Mouse (Mus musculus) kidney, postnatal 36 days (tissue): ENCODE results near the gene Mpig6b.

Experiments
- DNase-seq, 2 experiments: peaks; one replicate each; pipeline ENCODE4 v3.0.0; 2021 to 2022; ENCODE audit warnings: mixed read lengths in 2 of 2

Gene Mpig6b

DNA sequence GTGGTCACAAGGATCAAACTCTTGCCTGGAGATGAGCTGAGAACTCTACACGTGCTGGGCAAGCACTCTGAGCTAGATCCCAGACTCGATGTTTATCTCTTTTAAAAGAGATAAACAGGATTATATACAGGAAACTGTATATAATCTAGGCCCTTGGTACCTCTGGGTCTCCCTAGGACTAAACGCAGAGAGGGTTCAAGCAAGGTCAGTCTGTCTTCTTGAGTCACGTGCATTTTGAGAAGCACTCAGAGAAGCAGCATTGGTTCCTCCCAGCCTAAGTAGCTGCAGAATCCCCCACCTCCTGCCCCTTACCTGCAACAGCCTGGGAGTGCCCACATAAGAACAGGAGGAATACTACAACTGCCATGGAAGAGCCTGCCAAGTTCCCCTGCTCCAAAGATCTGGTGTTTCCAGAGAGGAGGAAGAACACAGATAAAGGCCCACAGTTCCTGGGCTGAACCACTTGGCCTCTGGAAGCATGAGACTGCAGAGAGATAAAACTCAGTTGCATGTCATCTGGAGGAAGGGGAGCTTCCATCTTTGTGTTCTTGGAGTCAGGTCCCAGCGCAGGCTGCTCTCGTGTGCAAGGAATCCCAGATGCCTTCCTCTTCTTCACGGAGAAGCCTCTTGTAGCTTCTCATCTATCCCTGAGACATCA lies 19.4 kb upstream of the Mpig6b start, which contains the start of gene Ly6g6f:
Gene Ly6g6f, minus strand, starts transcription at position 403 of the 658 bp plus-strand sequence.
- no peak for DNase-seq

DNA sequence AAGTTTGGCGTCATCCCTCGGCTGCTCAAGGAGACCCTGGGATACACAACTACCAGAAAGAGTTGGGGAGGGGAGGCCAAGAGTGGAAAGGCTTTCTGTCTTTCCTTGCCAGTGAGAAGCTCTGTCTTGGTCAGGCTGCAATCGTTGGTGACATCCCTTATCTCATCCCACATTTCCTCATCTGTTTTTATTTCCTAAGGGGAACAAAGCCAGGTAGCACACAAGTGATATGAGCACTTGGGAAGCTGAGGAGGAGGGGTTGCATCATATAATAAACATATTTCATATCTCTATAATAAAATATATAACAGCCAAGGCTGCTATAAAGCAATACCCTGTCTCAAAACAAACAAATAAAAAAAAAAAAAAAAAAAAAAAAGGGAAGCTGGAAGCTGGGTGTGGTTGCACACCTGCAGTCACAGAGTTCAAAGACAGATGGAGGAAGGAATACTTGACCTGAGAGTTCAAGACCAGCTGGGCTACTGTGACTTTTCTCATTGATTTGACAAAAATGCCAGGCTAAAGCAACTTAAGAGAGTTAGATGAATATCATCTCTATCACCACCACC lies 18.0 kb upstream of the Mpig6b start:
- DNase-seq, result no peak

DNA sequence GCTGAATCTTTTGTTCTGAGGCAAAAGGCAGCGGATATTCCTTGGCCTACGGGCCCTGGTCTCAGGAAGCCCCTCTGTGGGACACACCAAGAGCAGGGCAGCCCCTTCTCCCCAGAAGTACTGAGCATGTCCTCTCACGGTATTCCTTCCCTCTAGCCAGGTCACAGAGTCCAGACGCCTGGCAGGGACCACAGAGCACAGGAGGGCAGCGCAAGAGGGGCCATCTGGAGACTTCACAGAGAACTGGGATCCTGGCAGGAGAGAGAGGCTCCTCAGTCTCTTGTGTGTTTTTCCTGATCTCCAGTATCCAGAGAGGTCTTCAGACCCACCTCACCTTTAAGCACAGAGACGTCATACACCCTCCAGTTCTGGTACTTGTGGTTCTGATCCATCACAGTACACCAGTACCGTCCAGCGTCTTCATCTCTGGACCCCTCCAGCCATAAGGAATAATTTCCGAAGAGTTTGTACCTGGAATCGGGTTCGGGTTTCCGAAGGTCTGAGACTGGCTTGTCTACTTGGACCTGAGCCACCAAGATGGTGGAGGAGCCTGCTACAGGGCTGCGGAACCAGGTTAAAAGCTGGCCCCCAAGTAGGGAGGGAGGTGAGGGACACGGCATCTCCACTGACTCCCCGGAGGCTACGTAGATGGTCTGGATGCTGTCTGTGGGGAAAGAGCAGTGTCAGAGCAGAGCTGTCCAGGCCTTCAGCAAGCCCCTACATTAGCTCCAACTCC lies 17.0 kb upstream of the Mpig6b start:
- DNase-seq, result no peak

DNA sequence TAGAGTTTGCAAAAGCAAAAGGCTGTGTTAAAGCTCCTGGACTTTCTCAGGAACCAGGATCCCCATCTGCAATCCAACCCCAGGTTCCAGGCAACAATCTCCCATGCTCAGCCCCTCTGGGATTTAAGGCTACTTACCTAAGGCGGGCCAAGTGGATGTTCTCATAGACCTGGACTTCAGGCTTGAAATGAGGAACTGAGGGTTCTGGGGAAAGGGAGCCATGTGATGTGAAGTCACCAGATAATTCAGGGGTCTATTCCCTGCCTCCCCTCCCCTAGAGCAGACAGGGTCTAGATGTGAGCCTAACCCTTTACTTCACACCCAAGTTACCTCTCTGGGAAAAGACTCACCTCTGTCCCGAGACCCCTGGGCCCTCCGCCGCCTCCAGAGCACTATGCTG lies 14.7 kb upstream of the Mpig6b start:
- no peak for DNase-seq

DNA sequence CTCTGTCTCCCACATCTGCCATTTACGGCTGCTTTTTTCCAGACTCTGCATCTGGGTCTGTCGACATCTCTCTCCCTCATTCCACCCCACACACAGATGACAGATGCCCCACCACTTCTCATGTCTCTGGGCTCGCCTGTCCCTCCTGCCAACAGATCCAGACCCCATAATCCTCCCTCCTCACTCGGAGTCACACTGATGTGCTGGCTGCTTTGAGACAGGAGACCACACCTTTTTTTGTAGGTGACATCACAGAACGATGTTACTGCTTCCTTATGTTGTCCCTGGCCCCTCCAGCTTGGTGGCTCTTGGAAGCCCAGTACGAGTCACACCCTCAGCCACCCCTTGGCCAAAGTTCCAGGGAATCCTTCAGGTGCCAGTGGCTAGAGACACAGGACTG lies 14.3 kb upstream of the Mpig6b start:
- no peak for DNase-seq

DNA sequence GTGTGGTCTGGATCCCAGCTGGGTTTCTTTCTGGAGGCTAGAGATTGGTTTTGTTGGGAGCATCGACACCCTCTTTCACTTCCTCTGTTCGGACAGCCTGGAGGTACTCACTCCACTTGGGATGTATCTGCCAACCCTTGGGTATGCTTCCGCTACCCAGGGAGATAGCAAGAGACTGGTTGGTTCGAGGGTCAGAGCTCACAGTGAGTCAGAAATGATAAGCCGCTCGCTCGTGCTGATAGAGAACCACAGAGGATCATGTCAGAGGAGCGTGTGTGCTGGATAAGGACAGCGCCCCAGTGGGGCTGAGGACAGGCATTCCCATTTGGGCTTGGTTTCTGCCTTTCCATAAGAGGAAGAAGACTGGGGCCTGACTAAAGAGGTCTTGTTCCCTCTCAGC lies 13.8 kb upstream of the Mpig6b start:
- no peak for DNase-seq

DNA sequence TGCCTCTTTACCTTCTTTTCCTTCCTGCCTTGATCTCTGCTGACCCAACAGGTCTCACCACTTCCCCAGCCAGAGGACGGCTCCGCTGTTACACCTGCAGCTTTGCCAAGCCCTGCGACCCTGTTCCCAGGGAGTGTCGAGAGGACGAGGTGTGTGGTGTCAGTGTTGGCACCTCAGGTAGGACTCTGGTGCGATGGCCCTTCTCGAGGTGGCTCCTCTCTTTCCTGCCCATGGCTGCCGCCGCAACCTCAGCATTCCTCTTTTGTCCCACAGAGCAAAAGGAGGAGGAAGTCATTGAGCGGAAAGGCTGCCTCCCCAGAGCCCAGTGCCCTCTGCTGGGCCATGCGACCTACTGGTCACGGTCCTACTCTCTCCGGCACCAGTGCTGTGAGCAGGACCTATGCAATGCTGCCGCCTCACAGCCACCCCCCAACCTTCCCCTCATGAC lies 11.8 kb upstream of the Mpig6b start, which contains the start of gene Ly6g6d:
Gene Ly6g6d, minus strand, starts transcription at position 280 of the 448 bp plus-strand sequence.
- DNase-seq, result peak; percentile 77 to 81

DNA sequence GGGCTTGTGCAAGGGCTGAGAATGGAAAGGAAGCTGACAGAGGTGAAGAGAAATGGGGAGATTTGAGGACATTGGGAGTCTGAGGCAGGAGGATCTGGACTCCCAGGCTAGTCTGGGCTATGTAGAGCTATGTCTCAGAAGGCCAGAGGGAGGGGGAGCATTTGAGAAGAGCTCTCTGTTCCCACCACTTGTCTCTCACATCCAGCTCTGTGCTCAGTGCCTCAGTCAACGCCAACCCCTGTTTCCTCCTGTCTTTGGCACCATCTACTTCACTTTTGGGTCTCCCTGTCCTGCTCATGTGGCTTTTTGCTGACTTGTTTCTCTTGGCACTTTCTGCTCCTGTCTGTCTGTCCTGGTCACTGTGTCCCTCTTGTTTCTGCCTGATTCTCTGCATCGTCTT lies 11.3 kb upstream of the Mpig6b start:
- DNase-seq, result no peak

DNA sequence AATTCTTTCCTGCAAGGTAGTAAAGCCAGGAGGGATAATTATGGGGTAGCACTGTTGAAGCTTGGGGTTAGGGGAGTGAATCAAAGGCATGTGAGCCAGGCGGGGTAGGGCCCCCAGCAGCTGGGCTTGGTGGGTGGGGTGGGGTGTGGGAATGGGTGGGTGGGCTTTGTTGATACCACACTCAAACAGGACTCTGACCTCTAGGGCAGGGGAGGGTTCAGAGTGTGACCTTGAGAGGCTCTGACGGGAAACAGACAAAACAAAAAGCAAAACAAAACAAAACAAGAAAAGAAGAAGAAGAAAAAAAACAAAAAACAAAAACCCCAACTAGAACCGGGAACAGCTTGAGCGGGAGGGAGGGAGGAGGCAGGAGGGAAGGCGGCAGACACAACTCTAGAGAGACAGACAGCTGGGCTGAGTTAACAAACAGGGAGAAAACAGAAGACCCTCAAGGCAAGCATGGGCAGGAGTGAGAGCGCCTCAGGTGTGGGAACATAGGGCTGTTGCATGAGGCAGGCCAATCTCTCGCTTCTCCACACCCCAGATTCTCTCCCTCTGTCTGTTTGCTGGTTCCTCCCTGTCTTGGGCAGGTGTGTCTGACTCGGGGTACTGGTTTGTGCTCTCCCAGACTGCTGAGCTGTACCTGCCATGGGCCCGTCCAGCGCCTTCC lies 10.7 kb upstream of the Mpig6b start, which contains the start of gene Ly6g6e:
Gene Ly6g6e, plus strand, starts transcription at position 396 of the 670 bp plus-strand sequence.
- no peak for DNase-seq

DNA sequence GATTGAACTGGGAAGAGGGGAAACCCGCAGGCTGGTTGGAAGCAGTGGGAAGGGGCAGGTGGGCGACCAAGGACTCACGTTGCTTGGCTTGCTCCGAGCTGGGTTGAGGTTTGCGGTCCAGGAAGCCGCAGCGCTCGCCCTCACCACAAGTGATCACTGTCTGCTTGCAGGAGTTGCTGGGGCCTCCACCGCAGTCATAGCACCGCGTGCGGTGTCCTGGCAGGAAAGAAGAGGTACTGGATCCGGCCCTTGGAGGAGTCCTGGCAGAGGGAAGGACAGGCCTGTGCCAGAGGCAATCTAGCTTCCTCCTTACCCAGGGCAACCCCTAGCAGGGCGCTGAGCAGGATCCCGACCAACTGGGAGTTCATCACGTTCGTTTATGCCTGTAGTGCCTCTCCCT lies 8.1 kb upstream of the Mpig6b start:
- no peak for DNase-seq

DNA sequence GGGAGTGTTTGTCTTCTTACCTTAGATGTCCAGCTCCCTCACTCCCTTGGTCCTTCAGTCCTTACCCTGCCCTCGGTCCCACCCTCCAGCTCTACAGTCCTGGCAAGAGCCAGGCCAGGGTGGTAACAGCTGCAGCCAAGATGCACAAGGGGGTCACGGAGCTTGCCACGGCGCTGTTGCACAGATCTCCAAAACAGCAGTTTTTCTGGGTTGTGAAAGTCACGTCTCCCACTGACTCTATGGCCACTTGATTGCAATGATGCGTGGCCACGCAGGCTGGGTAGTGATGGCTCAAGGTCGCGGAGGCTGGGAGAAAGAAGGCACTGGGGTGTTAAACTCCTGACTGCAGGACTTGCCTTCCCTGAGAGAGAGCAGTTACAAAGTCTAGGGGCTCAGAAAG lies 5.5 kb upstream of the Mpig6b start:
- DNase-seq, result no peak

DNA sequence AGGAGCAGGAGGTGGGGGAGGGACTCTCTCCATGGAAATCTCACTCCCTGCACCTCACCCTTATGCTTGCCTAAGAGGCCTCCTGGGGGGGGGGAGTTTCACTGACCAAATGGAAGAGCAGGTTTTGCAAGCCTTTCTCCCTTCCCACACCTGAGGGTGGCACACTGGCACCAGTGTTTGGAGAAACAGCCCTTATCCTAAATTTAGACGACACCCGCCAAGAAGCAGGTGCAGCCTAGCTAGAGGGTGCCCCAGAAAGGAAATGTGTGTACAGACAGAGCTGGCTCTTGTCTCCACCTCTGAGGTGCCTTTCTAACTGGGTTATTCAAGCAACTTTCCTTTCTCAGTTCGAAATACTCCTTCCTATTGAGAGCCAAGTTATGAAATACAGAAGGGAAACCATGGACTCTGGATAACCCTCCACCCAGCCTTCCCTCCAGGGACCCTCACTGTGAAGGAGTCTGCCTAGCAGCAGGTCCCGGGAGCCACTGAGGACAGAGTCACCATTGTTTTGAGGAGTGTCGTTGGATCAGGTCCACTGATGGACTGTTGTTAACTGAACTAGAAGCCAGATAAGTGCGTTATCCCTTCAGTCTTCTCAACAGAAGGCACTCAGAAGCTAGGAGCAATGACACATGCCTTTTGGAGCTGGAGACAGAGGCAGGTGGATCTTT lies 4.7 kb upstream of the Mpig6b start:
- DNase-seq, result no peak

DNA sequence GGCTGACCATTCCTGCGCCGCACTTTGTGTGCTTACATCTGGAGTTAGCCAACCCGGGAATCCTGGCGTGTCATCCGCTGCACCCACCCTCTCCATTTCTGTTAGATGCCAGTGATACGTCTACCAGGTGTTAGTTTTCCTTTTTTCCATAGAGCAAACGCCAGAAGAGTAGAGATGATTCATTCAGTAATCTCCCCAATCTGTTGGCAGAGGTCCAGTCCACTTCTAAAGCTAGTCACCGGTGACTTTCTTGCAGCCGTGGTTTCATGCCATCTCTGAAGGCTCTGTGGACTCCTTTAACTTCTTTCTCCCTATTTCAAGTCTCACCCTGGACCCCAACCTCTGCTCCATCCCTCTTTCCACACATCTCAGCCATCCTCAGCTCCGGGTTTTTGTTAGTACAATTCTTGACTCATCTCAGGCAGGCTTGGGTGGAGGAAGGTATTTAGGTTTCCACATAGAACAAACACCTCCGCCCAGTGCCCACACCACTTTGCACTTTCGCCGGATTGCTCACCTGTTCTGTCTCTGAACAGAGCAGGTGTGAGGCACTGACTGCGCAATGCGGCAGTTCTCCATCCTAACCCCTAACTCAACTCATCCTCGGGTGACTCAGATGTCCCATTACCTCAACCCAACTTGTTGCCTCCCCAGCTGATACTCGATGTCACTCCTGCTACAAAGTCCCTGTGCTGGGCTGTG lies 2.4 kb upstream of the Mpig6b start:
- no peak for DNase-seq

DNA sequence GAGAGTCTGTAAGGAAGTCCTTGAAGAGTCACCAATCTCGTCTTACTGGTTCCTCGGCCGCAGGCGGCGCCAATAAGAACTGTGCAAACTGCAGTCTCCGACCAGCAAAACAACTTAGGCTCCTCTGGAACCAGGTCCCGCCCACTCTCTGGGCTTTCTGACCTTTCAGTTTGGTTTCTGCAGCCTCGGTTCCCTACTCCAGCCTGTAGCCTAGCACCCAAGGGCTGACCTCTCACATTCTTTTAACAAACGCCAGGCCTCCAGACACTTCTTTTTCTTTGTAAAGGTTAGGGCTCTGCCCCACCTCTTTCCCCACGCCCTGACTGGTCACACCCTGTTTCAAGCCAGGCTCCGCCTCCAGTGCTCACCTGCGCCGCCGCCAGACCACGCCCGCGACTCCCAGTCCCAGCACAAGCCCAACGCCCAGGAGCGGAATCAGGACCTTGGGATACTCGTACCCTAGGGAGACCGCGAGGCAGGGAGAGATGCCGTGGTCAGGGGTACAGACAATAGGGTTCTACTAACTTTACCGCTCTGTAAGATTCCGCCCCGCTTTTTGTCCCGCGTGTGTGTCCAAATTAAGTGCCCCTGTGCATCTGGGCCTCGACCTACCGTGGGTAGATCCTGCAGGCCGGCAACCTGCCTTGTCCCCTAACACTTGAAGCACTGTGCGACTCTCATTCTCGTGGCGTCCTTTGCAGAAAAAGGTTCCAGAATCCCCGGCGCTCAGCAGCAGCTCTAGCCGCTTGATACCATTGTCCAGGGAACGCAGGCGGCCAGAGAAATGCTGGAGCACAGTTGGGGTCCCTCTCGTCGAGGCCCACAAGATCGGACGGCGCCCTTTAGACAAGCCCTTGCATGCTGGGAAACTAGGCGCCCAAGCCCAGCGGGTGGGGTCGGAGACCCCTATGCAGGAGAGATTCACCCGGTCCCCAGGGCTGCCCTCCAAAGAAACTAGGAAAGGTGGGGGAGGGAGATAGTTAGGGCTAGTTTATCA lies 735 bp downstream of the Mpig6b start, which contains the start of gene Ly6g6c:
Gene Ly6g6c, plus strand, starts transcription at position 438 of the 997 bp plus-strand sequence.
- peak; percentile 79 to 85 for DNase-seq

DNA sequence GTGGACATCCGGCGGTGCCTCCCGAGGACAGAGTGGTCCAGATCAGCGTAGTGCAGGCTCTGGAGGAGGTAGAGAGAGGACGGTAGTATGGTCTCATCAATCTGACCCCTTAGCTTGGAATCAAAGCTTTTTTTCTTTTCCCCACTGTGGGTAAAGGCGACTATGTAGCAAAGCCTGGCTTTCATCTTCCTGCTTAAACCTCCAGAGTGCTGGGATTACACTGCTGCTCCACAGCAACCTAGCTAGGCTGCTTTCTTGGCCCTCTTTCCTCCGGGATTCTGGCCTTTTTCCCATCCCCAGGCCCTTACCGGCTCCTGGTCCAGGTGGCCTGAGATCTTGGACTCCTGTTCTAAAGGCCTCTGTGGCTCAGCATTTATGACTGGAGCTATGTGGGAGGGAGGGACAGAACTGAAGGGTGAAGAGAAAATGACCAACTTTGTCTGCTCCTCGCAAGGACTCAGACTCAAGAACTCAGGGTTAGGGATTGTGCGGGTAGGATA lies 1.6 kb downstream of the Mpig6b start:
- DNase-seq, result no peak

DNA sequence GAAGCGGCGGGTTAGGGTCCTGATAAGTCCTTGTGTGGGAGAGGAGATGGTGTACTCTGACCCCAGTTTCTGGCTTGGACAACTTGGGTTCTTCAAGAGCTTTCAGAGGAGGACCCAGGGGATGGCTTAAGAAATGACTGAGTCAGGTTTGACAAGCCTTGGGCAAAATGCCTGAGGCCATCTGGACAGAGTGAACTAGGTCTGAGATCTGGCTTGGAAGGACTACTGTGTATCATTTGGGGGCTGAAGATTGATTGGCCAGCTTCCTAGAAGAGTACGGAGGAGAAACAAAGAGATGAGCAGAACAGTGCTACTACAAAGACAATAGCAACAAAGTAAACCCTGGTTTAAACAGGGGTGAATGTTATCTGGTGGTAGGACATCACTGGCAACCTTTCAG lies 2.5 kb downstream of the Mpig6b start:
- no peak for DNase-seq

DNA sequence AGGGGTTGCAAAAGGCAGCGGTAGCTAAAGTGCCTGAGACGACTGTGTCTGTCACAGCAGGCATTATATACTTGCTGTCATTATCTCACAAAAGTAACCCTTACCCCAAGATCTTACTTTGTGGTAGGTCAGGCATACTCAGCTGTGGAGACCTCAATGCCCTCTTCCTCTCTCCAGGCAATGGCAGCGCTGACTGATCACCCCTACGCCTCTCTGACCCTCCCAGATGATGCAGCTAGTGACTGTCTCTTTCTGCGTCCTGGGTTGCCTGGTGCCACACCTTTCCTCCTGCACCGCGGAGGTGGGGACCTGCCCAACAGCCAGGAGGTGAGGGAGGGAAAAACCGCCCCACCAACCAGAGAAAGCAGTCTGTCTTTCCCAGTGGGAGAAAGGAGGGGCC lies 4.7 kb downstream of the Mpig6b start:
- DNase-seq, result no peak

DNA sequence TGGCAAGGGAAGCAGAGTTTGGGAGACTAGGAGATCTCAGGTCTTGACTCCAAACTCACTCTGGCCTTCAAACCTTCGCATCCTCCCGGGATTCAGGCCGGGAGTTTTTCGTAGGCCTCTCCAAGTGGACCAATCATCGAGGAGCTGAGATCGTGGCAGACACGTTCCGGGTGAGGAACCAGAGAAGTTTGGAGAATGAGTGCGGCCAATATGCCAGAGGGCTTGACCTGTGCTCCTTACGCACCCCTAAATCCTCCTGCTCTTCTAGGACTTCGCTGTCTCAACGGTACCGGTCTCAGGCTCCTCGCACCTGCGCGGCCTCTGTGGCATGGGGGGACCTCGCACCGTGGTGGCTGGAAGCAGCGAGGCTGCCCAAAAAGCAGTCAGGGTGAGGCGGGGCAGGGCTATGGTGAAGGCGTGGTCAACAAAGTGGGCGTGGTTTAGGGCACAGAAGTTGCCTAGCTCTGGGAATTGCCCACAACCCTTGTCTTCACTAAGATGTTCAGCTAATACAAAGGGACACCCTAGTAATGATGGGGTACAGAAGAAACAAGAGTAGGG lies 5.2 kb downstream of the Mpig6b start:
- DNase-seq, result peak in 1 of 2 experiments; percentile 58

DNA sequence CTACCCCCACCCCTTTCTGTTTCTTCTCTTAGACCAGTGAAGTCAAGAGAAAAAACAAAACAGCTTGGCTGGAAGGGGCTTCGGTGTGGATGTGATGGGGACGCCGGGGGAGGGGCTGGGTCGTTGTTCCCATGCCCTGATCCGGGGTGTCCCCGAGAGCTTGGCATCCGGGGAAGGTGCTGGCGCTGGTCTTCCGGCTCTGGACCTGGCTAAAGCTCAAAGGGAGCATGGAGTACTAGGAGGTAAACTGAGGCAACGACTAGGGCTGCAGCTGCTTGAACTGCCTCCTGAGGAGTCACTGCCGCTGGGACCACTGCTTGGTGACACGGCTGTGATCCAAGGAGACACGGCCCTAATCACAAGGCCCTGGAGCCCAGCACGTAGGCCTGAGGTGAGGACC lies 5.9 kb downstream of the Mpig6b start:
- no peak for DNase-seq
